ENCODE assay signal across 8 mouse cellular contexts in the genomic region with DNA sequence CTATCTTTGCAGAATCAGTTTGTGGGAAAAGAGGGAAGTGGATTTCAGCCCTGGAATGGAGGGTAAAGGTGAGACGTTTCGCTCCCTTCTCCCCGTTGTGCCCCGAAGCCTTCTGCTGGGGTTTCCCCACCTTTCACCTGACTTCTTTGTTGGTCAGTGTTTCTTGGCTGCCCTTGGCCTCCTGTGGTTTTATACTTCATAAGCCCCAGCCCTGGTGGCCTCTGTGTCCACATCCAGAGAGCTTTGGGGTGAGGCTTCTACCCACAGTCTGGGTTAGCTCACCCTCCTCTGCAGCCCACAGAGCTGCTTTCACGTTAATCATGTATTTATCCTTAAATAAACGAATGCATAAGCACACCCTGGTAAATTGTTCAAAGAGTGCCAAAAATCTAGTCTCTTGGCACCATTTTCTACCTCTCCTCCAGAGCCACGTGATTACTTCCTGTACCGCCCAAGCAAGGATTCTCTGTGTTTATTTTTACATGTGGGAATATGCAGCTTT.
A peak's percentile ranks its signal among the peaks of the same experiment; 100 is the strongest.
DNase-seq lines count a peak whose midpoint lies in the region; ATAC-seq lines count a peak whose summit lies in the region.

No protein-coding gene starts in this region.

- no peaks in the 10 kb centered on the region for H3K27me3 ChIP-seq in kidney, embryonic 15.5 days

- H3K27ac ChIP-seq in kidney, embryonic 15.5 days, result peak overlapping the region; percentile 62

- 0 out of 2 replicates have a peak, but pooled peaks cover 3% of the 10 kb centered on the region for H3K9me3 ChIP-seq in kidney, embryonic 15.5 days (replicated peaks)

- peak; percentile 93 for DNase-seq in heart, adult 11 months
- DNase-seq in heart, postnatal 25 days (ENCODE audit: low spot score), result no peak
- DNase-seq in right cerebral cortex, postnatal 25 days, result peak; percentile 21
- DNase-seq in right cerebral cortex, postnatal 4 days, result no peak
- no peak for DNase-seq in adrenal gland, postnatal 14 days
- no peak for DNase-seq in adrenal gland, postnatal 10 days
- no peak for DNase-seq in urinary bladder, postnatal 4 days (ENCODE audit: low spot score in 2 of 2)

- intact Hi-C loops in heart, postnatal 25 days (cut with DNase I), result no loop called here

- peaks cover 48% of the 10 kb centered on the region for H3K4me1 ChIP-seq in kidney, embryonic 15.5 days

- H3K4me3 ChIP-seq in kidney, embryonic 15.5 days (replicated peaks), result no peak overlapping the region

- H3K4me2 ChIP-seq in kidney, embryonic 15.5 days, result no peak overlapping the region

- no peak overlapping the region for H3K9ac ChIP-seq in kidney, embryonic 15.5 days

- no peak for ATAC-seq in kidney, embryonic 15.5 days (replicated peaks; ENCODE audit: low FRiP score)

- 56% methylated on average over 8 of the region's 8 CpGs for WGBS in kidney, embryonic 15.5 days

- no peaks in the 10 kb centered on the region for H3K36me3 ChIP-seq in kidney, embryonic 15.5 days

Comparison
In these comparisons a context has a peak if more than half of its experiments do, and no peak if none do; other contexts are left out.
1. DNase-seq: peak in heart, adult 11 months (single experiment) and right cerebral cortex, postnatal 25 days (single experiment); none in heart, postnatal 25 days (single experiment), right cerebral cortex, postnatal 4 days (single experiment), adrenal gland, postnatal 14 days (single experiment), adrenal gland, postnatal 10 days (single experiment) and urinary bladder, postnatal 4 days (0 of 2).